Mouse (Mus musculus) induced T-regulatory cell, adult 2 months (primary cell): ENCODE results near the gene Spink8.
A peak's percentile ranks its signal among the peaks of the same experiment; 100 is the strongest.
"Not testable (repeated sequence)": the region's sequence is repeated elsewhere in the genome, so short reads cannot be mapped to it uniquely, and the experiment has no call there.

Experiments used
- DNase-seq: peaks from one replicate; pipeline ENCODE4 v3.0.0-alpha.2; 2012; ENCODE audit warnings: low read depth

Spink8 gene

DNA sequence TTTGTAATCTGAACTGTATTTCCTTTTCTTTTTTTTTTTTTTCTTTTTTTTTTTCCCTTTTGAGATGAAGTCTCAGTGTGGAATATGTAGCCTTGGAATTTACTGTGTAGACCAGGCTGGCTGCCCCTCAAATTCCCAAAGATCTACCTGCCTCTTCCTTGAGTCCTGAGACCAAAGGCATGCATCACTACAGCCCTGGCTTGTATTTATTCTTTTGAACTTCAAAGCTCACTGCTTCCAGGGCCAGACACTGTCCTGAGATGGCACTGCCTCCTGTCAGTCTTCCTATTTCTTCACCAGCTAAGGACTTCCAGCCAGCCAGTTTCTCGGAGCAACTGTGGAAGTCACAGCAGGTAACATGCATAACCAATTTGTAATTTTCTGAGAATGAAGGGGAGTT is at the start of gene Spink8:
Gene Spink8, plus strand, starts transcription at position 301 of the 400 bp plus-strand sequence.
- DNase-seq, result no peak

DNA sequence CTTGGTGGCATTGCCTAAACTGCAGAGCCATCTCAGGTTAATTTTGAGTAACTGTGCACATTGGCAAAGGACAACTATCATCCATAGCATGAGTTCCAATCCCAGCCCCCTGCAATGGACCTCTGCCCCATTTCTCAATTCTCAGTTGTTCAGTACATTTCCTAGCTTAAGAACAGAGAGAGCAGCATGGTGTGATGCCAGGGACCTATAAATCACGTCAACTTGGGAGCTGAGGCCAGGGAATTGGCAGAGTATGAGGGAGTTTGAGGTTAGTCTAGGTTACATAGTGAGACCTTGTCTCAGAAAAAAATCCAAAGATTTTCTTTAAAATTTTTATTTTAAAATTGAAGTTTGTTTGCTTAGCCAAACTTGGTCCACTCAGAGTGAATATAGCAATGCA is 45.2 kb upstream of the Spink8 start:
- not testable (repeated sequence) for DNase-seq

DNA sequence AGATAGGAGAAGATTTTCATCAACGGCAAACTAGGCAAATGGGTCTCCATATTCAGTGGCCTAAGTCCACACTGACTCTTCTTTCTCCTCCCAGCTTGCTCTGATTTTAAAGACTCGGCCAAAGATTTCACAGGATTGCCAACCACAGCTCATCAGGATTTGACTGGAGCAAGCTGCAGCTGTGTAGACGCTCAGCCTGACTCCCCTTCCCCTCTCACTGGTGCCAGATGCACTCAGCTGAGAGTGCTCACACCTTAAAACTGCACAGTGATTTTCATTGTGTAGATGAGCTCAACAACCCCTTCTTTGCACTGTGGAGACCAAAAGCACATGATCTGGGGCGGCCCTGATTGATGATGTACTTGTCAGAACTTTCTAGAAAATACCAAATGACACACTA is 21.5 kb upstream of the Spink8 start, which contains the start of gene Fbxw27:
Gene Fbxw27, minus strand, starts transcription at position 101 of the 400 bp plus-strand sequence.
- not testable (repeated sequence) for DNase-seq

DNA sequence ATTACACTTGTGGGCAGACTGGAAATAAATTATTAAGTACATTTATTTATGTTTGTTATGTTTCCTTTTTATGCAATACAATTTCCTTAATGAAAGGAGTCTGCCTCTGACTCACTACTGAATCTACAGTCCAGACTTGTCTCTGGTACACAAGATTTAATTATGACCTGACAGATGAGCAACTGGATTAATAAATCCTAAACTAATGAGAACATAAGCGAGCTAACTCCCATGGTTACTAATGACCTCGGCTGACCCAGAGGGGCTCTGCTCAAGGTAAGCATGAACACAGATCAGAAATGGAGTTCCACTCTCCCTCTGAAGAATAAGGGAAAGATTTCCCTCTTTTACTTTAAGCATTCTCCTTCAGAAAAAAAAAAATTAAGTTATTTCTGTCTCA is 16.9 kb upstream of the Spink8 start:
- DNase-seq, result no peak

DNA sequence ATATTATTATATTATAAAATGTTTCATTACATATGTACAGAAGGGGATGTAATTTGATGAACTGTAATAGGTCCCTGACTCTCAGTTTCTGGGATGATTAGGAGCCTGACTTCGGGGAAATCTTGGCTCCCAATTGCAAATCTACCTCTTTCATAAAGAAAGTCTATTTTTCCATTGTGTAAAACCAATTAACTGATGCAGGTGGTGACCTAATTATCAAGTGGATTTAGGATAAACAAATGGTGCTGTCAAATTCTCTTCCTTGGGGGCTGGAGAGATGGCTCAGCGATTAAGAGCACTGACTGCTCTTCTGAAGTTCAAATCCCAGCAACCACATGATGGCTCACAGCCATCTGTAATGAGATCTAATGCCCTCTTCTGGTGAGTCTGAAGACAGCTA is 16.3 kb upstream of the Spink8 start:
- no peak for DNase-seq

DNA sequence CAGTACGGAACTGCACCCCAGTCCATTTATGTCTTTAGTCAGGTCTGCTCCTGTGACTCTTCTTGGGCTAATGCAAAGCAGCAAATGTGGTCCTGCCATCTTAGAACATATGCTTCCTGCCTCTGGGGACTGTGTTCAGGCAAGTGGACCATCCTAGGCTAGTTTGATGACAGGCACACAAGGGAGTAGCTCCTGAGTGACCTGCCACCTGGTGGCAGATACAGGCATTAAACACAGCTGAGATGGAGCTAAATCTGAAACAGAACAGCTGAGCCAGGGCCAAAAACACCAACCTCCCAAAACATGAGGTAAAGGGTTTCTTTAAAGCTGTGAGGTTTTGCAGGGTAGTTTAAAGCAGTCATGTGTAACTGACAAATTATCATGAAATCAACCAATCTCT is 14.0 kb upstream of the Spink8 start:
- DNase-seq, result peak; percentile 53

DNA sequence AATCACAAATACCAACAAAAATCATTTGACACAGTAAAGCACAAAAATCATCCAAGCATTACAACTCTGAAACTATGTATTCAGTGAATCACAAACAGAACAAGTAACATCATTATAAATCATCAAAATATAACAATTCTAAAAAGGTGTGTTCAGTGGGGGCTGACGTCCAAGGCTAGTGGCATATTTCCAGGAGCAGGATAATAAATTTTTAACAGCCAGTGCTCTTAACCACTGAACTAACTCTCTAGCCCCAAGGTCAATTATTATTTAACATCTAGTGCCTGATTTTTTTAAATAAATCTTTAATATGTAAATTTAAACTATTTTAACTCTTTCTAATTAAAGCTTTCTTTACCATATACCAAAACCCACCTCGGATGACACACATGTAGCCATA is 6.5 kb upstream of the Spink8 start:
- DNase-seq, result not testable (repeated sequence)

DNA sequence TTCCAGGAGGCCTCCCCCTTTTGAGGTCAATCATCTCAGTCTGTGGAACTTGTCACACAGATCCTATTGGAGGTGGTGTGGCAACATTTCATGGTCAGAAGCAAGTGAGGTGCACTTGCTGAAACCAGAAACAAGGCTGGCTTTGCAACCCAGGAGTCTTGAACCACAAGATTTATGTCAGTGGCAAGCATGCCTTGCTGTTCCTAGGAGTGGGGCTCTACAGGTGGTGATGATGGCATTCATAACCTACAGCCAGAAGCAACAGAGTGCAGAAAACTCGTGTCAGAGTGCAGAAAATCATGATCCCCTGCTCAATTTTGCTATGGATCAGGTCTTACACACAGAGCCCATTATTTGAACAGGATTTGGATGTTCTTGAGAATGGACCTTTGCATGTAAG is 5.8 kb upstream of the Spink8 start:
- DNase-seq, result no peak

DNA sequence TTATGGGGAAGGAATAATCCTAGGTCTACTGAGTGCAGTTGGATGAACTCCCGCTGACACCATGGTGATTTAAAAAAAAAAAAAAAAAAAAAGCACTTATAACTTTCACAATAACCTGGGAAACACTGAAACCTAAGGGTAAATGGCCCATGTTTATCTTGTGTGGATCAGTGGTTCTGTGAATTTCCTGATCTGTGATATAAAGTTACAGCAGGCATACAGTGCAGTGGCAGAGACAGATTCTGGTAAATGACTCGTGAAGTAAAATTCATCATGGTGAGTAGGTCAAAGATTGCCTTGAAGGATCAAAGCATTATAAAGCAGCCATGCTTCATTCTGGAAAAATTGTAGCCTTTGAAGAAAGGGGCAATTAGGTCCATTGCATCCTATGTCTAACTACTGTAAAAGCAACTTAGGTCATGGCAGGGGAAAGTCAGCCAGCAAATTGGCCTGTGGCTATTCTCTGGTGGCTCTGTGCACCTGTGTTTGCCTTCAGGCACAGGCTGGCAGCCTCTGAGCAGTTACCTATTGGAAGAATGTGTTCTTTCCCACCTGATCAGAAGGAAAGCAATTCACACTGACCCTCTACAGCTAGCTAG is 5.3 kb upstream of the Spink8 start:
- DNase-seq, result no peak

DNA sequence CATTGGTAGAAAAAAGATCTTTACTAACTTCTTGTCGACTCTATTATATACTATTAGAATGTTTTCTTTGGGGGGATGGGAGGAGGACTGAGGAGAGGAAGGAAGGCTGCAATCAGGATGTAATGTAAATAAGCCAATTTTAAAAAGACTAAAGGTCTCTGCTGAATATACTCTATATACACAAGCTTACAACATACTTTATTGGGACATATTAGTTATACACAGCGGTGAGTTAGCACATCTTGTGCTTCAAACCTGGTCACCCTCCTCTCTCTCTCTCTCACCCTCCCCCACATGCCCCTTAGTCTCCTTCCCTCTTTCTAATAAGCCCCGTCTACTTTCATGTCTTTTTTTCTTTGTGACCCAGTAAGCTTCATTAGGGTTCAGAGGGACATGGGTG is 4.2 kb upstream of the Spink8 start:
- DNase-seq, result no peak

DNA sequence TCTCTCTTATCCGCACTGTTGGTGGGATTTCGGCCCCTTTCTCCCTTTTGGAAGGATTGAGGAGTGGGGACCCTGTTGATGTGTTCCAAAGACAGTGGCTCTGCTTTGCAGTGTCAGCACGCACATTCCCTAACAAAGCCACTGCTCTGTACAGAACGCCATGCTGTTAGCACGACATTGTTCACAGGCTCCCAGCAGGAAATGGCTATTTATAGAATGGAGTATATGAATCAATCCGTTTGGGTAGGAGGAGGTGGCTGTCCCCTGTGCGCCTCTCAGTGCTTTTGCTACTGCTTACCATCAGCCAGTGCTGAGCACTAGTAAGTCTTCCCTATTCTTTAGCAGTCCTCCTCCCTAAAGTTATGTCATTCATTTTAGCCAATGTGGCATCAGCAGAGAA is 1.3 kb downstream of the Spink8 start:
- no peak for DNase-seq

DNA sequence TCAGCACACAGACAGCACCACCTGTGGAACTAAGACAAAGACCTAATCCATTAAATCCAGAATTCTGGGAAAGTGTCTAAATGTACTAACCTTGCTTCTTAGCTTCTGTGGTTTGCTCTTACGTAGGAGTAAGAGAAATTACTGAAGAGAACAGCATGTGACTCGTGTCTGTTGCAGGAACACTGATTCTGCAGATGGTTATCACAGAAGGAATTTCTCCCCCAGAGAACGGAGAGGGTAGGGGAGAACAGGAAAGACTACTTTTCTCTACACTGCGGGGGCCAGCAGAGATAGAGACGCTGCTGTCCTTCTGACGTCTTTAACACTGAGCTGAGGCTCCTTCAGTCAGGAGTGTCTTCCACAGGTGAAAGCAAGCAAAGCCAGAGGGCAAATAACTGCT is 4.3 kb downstream of the Spink8 start:
- DNase-seq, result no peak

DNA sequence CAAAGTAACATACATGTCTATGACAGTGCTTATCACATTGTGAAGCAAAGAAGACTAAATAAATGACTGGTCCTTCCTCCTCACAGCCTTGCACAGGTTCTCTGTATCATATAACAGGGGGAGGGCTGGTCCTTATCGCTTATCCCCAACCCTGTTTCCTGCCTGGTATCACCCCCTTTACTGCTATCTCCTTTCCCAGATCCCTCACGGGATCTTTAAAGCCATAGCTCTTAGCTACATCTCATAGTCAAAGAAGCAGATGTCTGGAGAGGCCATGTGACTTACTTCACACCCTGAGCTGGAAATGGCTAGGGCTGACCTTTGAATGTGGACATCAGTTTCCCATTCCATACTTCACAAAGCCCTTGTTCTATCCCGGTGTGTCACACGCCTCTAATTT is 13.7 kb downstream of the Spink8 start:
- no peak for DNase-seq

DNA sequence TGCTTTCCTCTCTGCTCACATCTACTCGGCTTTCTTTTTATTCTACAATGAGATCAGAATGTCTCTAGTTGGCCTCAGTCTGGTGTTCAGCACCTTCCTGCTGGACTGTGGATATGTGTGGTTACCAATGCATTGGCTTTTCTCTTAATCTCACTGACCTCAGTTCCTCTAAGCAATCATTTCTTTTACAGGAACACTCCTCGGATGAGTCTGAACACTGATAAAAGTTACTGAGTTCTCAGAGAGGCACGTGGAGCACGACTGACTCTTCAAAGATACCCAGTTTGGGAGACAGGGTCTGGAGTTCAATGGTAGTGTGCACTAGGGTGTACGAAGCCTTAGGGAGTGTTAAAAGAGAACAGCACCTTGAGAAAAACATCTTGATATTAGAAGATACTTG is 14.1 kb downstream of the Spink8 start:
- no peak for DNase-seq

DNA sequence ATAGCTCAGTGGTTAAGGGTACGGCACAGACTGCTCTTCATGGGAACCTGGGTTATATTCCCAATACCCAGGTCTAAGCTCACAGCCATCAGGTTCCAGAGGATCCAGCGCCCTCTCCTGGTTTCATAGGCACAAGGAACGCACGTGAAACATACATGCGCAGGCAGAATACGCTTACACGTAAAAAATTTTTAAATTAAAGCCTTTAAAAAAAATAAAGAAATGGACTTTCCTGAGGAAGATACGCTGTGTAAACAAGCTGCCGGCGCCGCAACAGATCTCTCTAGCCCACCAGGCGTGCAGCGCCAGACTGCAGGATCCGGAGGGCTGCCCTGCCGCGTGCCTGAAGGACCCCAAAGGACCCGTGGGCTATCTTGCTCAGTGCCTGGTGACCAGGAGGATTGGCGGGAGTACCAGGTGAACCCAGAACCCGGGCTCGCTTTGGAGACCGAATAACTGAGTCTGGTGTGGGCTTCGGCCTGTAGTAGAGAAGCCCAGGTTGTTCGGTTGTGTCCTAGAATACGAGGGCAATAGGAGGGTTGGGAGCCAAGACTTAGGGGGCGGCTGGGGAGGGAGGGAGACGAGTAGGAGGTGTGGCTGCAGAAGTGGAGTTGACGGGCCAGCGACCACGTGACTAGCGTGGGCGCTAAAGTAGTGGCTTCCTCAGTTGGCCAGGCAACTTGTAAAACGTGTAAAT is 20.5 kb downstream of the Spink8 start, which contains the start of gene Nme6:
Gene Nme6, plus strand, starts transcription at position 359 of the 697 bp plus-strand sequence.
- peak; percentile 92 for DNase-seq

DNA sequence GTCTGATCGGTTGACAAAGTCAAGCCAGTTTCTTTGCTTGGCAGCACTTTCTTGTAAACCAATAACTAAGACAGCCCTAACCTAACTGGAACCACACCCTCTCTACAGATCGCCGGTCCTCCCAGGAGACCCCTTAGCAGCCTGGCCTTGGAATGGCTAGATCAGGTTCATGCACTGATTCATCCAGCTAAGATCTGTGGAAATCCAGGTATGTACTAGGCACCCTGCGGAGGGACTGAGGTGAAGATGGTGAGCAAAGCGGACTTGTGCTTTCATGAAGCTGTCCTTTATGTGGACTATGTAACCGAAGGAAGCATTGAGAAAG is 21.0 kb downstream of the Spink8 start:
- DNase-seq, result no peak

DNA sequence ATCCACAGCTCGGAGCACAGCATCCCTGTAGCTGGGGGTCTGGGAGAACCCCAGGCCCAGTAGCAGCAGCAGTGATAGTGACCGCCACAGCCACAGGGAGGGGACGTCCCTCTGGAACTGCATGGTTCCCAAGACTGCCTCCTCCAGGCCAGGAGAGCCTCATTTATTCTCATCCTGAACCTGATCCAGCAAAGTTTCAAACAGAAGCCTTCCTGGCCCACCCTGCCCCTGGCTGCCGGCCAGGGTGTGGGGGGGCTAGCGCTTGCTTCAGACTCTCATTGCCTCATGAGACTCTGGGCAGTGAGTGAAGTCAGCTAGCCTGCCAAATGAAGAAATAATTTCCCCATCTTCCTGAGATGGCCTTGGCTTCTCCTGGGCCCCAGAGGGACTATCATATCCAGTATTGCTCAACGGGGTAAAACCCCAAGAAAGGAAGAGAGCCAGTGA is 37.3 kb downstream of the Spink8 start, which contains the start of gene Camp:
Gene Camp, minus strand, starts transcription at position 306 of the 447 bp plus-strand sequence.
- no peak for DNase-seq

DNA sequence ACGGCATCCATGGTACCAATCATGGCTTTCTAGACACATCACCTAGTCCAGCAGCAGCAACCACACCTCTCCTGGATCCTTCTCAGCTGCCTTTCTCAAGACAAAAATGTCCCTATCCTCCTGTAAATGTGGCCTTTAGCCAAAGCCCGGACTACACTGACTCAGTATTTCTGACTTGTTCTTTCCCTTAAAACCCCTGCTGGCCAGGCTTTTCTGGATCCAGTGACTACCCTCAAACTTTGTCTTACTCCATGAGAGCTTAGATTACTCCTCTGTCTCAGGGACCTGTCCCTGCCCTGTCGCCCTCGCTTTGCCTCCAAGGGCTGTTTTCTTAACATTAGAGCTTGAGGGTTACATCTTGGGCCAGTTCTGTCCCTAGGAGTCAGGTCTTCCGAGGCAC is 38.0 kb downstream of the Spink8 start:
- no peak for DNase-seq

DNA sequence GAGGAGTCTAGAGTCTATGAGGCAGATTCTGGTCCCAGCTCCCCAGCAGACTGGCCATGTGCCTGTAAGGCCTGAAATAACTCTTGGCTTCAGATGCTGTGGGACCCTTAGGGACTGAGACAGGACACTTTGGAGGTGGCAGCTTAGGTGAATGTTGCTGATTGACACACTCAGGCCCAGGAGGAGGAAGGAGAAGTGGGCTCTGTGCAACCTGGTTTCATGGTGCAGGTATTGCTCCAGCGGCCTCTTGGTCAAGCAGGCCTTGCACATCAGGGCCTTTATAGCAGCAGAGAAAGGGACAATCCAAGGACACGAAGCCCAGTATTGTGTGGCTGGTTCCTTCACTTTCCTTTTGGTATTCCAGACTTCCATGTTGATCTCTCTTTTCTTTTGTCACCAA is 42.3 kb downstream of the Spink8 start:
- no peak for DNase-seq

DNA sequence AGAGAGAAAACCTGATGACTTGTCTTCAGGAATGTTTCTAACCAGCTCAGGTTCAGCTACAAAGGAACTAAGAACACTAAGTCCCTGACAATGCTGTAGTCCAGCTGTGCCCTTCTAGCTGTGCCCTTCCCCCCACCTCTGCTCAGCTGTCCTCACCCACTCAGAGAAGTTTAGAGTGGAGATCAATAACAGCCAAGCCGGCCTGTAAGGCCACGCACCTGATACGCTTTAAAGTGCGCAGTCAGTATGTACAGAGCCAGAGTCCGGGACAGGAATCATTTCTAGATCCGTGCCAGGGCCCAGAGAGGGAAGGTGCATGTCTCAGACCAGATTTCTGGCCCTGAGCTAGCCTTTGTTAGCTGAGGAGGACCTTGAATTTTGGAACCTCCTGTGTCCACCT is 43.9 kb downstream of the Spink8 start:
- no peak for DNase-seq

DNA sequence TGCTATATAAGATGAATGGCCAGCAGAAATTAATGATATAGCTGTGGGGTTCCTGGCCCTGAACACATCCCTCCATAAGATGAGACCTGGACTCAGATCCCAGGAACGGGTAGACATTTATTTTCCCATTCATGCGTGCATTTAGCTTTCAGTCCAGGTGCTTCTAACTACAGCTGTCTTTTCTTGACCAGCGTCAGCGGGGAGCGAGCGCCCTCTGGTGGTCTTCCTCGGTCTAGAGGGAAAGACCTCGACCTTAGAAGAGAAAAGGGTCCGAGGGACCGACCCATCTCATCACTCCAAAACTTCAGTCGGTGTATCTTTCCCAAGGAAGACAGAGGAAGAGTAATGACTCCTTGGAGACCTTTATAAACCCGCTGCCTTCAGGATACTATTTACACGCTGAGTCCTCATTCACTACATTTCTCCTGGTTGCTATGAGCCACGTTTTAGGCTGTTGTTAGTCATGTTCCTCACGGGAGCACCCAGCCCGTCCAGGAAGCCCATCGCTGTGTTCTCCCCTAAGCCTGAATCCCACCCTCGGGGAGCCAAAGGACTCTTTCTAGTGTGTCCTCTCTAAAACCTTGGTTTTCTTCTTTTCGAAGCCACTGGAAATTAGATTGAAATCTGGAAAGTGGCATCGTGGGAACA is 50.4 kb downstream of the Spink8 start:
- peak; percentile 86 for DNase-seq

DNA sequence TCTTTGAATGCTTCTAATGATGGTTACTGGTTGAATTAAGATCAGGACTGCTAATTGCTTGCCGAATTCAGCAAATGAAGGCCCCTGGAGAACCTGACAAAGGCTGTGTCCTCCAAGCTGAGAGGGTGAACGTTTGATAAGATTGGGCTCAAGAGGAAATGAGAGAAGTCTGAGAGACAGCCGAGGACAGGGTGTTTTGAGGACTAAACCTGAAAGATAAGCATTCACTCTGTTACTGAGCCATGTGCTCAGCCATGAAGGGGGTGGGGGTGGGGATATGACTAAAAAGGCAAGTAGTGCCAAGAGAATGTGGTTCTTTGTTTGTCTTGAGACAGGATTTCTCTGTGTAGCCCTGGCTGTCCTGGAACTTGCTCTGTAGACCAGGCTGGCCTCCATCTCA is 51.0 kb downstream of the Spink8 start:
- peak; percentile 56 for DNase-seq

DNA sequence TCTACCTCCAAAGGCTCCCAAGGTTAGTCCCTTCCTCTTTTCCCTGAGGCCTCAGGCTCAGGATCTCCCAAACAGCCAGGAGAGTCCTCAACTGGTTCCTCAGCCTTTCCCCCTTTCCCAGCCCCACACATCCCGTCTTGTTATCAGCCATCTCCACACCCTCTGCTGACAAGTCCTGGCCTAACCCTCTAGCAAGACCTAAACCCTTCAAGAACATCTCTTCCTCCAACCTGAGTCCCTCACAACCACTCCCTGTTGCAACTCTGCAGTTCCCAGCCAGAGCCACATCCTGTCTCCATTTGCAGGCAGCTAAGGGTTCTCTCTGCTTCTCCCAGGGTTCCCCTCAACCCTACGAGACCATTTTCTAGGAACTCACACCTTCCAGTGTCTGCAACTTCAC is 54.1 kb downstream of the Spink8 start:
- DNase-seq, result no peak
